Mouse (Mus musculus) MEL (cell line): ENCODE measurements at regions not wholly inside any gene's neighbourhood (a gene's known extent, or its start where the extent isn't known, plus 50 kb on each side); places are given as distances from the start of the nearest gene placed in this dataset.

ENCODE experiments used
- DNase-seq: peaks from one replicate; pipeline ENCODE4 v3.0.0; 2011; ENCODE audit warnings: low read depth, low spot score
- H3K27ac ChIP-seq: 2 replicates; pipeline ENCODE4 v1.5.1; 2012; ENCODE audit warnings: low read depth, mild to moderate bottlenecking, control low read depth, low read length, moderate library complexity; ENCODE audit not compliant: control insufficient read depth
- H3K27me3 ChIP-seq, 2 experiments: fragments of 150-350 bp in 1 of 2; sonication (generic) in 1 of 2; 2 replicates each; pipeline ENCODE4 v1.6.1; 2012; ENCODE audit warnings: low read length in 2 of 2, mild to moderate bottlenecking in 2 of 2, improper control_type of control experiment in 1 of 2, moderate library complexity in 1 of 2; ENCODE audit not compliant: insufficient read depth in 2 of 2, control insufficient read depth in 1 of 2
- H3K36me3 ChIP-seq, 2 experiments: 2 replicates each; pipeline ENCODE4 v1.6.1; 2012 to 2014; ENCODE audit warnings: low read length in 2 of 2, improper control_type of control experiment in 1 of 2, inconsistent platforms in 1 of 2, mild to moderate bottlenecking in 1 of 2; ENCODE audit not compliant: insufficient read depth in 2 of 2, control insufficient read depth in 1 of 2
- H3K4me1 ChIP-seq, 2 experiments: fragments of 150-350 bp in 1 of 2; sonication (generic) in 1 of 2; 2 replicates each; pipeline ENCODE4 v1.6.1; 2012; ENCODE audit warnings: low read length in 2 of 2, improper control_type of control experiment in 1 of 2, mild to moderate bottlenecking in 1 of 2; ENCODE audit not compliant: insufficient read depth in 2 of 2, control insufficient read depth in 1 of 2
- H3K4me3 ChIP-seq, 2 experiments: fragments of 150-350 bp in 1 of 2; sonication (generic) in 1 of 2; 2 replicates each; pipeline ENCODE4 v1.5.1; 2012; ENCODE audit warnings: low read depth in 2 of 2, low read length in 2 of 2, mild to moderate bottlenecking in 2 of 2, moderate library complexity in 2 of 2, control low read depth in 1 of 2, improper control_type of control experiment in 1 of 2; ENCODE audit not compliant: control insufficient read depth in 1 of 2, insufficient read depth in 1 of 2
- H3K79me2 ChIP-seq: 2 replicates; pipeline ENCODE4 v1.6.1; 2012; ENCODE audit warnings: mild to moderate bottlenecking, low read length, moderate library complexity; ENCODE audit not compliant: control insufficient read depth, poor library complexity, insufficient read depth
- H3K9ac ChIP-seq: 2 replicates; pipeline ENCODE4 v1.6.1; 2012; ENCODE audit warnings: low read depth, mild to moderate bottlenecking, control low read depth, low read length, moderate library complexity; ENCODE audit not compliant: control insufficient read depth, poor library complexity, severe bottlenecking
- H3K9me3 ChIP-seq: fragments of 150-350 bp; sonication (generic); replicated peaks from 2 replicates; pipeline ENCODE4 v1.6.1; 2012; ENCODE audit warnings: mild to moderate bottlenecking, low read length, improper control_type of control experiment, moderate library complexity; ENCODE audit not compliant: insufficient read depth
- CHD1 ChIP-seq: IDR thresholded peaks from 2 replicates; pipeline ENCODE4 v1.6.1; 2012; ENCODE audit warnings: low read depth, mild to moderate bottlenecking, inconsistent platforms, low read length, improper control_type of control experiment
- CHD2 ChIP-seq: IDR thresholded peaks from 2 replicates; pipeline ENCODE4 v1.6.1; 2011; ENCODE audit warnings: low read length, improper control_type of control experiment
- E2F4 ChIP-seq: IDR thresholded peaks from 2 replicates; pipeline ENCODE4 v1.6.1; 2011; ENCODE audit warnings: low read depth, low read length, improper control_type of control experiment, borderline replicate concordance
- ELF1 ChIP-seq: IDR thresholded peaks from 2 replicates; pipeline ENCODE4 v1.6.1; 2014; ENCODE audit warnings: low read depth, mild to moderate bottlenecking, inconsistent platforms, low read length, improper control_type of control experiment, moderate library complexity
- EP300 ChIP-seq, 2 experiments: IDR thresholded peaks; 2 replicates each; pipeline ENCODE4 v1.6.1; 2011; ENCODE audit warnings: improper control_type of control experiment in 2 of 2, low read length in 2 of 2, low read depth in 1 of 2, mild to moderate bottlenecking in 1 of 2
- JUND ChIP-seq: IDR thresholded peaks from 2 replicates; pipeline ENCODE4 v1.6.1; 2011; ENCODE audit warnings: low read depth, mild to moderate bottlenecking, improper control_type of control experiment, low read length
- MAX ChIP-seq: IDR thresholded peaks from 2 replicates; pipeline ENCODE4 v1.6.1; 2011; ENCODE audit warnings: low read length, improper control_type of control experiment
- MEF2A ChIP-seq: IDR thresholded peaks from 2 replicates; pipeline ENCODE4 v1.6.1; 2014; ENCODE audit warnings: low read depth, mild to moderate bottlenecking, inconsistent platforms, low read length, improper control_type of control experiment; ENCODE audit not compliant: poor library complexity, insufficient replicate concordance, severe bottlenecking; ENCODE audit errors: extremely low read depth
- MXI1 ChIP-seq: IDR thresholded peaks from 2 replicates; pipeline ENCODE4 v1.6.1; 2011; ENCODE audit warnings: mild to moderate bottlenecking, low read depth, low read length, improper control_type of control experiment
- MYB ChIP-seq: IDR thresholded peaks from 2 replicates; pipeline ENCODE4 v1.6.1; 2011; ENCODE audit warnings: mild to moderate bottlenecking, low read depth, low read length, improper control_type of control experiment
- MYC ChIP-seq: IDR thresholded peaks from 2 replicates; pipeline ENCODE4 v1.6.1; 2011; ENCODE audit warnings: low read depth, mild to moderate bottlenecking, low read length, improper control_type of control experiment, moderate library complexity
- POLR2AphosphoS5 ChIP-seq: IDR thresholded peaks from 2 replicates; pipeline ENCODE4 v1.6.1; 2012; ENCODE audit warnings: low read depth, borderline replicate concordance, mild to moderate bottlenecking, inconsistent platforms, low read length, moderate library complexity, mixed read lengths
- TAL1 ChIP-seq: IDR thresholded peaks from 2 replicates; pipeline ENCODE4 v1.6.1; 2012; ENCODE audit warnings: mild to moderate bottlenecking, inconsistent platforms, low read length, moderate library complexity, mixed read lengths
- UBTF ChIP-seq: IDR thresholded peaks from 2 replicates; pipeline ENCODE4 v1.6.1; 2012; ENCODE audit warnings: low read depth, mild to moderate bottlenecking, inconsistent platforms, low read length, improper control_type of control experiment, moderate library complexity, borderline replicate concordance; ENCODE audit not compliant: insufficient read depth
- ZKSCAN1 ChIP-seq: IDR thresholded peaks from 2 replicates; pipeline ENCODE4 v1.6.1; 2012; ENCODE audit warnings: low read depth, mild to moderate bottlenecking, inconsistent platforms, low read length, improper control_type of control experiment, moderate library complexity
- ZMIZ1 ChIP-seq: IDR thresholded peaks from 2 replicates; pipeline ENCODE4 v1.6.1; 2012; ENCODE audit warnings: low read depth, mild to moderate bottlenecking, inconsistent platforms, low read length, improper control_type of control experiment, moderate library complexity

- no peak for DNase-seq
- TF ChIP-seq ZKSCAN1 (no peak), ZMIZ1 (no peak), E2F4 (no peak), JUND (no peak), UBTF (no peak), CHD1 (no peak), POLR2AphosphoS5 (no peak), MEF2A (no peak), ELF1 (no peak), MAX (no peak), CHD2 (no peak), MYB (no peak), EP300 (IDR thresholded peaks at IDR 0.05; ENCODE audit: low read depth in 1 of 2, low read length in 2 of 2) (no peak), MYC (no peak), TAL1 (no peak), MXI1 (no peak)
Observed at GRCm38 (mm10) chr7:73872181-73872580, 132.1 kb downstream of the Fam174b start.

GRCm38 (mm10) chr7:73881252-73882042 lies 132.0 kb downstream of the St8sia2 start:
- H3K27me3 ChIP-seq: no peaks in the 10 kb centered on the region
- H3K9me3 ChIP-seq: no peaks in the 10 kb centered on the region
- H3K79me2 ChIP-seq: no peaks in the 10 kb centered on the region
- H3K4me1 ChIP-seq: no peaks in the 10 kb centered on the region
- no peak overlapping the region for H3K9ac ChIP-seq
- no peak for DNase-seq
- H3K27ac ChIP-seq: no peak overlapping the region
- H3K36me3 ChIP-seq: no peaks in the 10 kb centered on the region
- no peak overlapping the region for H3K4me3 ChIP-seq
- TF ChIP-seq MYB: no peak

More at GRCm38 (mm10) chr7:73872181-73872580, 132.1 kb downstream of the Fam174b start:
- H3K27me3 ChIP-seq: no peaks in the 10 kb centered on the region
- H3K9me3 ChIP-seq: no peaks in the 10 kb centered on the region
- no peak overlapping the region for H3K27ac ChIP-seq
- H3K9ac ChIP-seq: no peak overlapping the region
- no peaks in the 10 kb centered on the region for H3K36me3 ChIP-seq
- H3K4me1 ChIP-seq: no peaks in the 10 kb centered on the region
- no peaks in the 10 kb centered on the region for H3K79me2 ChIP-seq
- no peak overlapping the region for H3K4me3 ChIP-seq
